Mouse (Mus musculus) stomach, embryonic 15.5 days (tissue): Measurements from ENCODE around the gene Gm5861. TPM values are rescaled to one million over a fixed set of nuclear protein-coding genes. Genes with fewer than 3 reads are reported as not detected.
"Not testable (repeated sequence)": the region's sequence is repeated elsewhere in the genome, so short reads cannot be mapped to it uniquely, and the experiment has no call there.

Experiments
- ATAC-seq: fragments of 200-750 bp; cut with Nextera tagmentation; 2 replicates; pipeline ENCODE4 v1.8.0; 2017; ENCODE audit warnings: low read depth, moderate number of reproducible peaks, moderate TSS enrichment; ENCODE audit not compliant: insufficient read depth, low FRiP score
- H3K27ac ChIP-seq: fragments of 300-500 bp; sonication (generic); 2 replicates; pipeline ENCODE4 v1.5.1; 2015; ENCODE audit warnings: mild to moderate bottlenecking, inconsistent platforms
- H3K27me3 ChIP-seq: fragments of 300-500 bp; sonication (generic); replicated peaks from 2 replicates; pipeline ENCODE4 v1.6.1; 2015; ENCODE audit warnings: inconsistent platforms
- H3K36me3 ChIP-seq: fragments of 300-500 bp; sonication (generic); 2 replicates; pipeline ENCODE4 v1.6.1; 2015; ENCODE audit warnings: inconsistent platforms
- H3K4me1 ChIP-seq: fragments of 300-500 bp; sonication (generic); 2 replicates; pipeline ENCODE4 v1.6.1; 2015; ENCODE audit warnings: inconsistent platforms
- H3K4me2 ChIP-seq: fragments of 300-500 bp; sonication (generic); 2 replicates; pipeline ENCODE4 v1.6.1; 2015; ENCODE audit warnings: mild to moderate bottlenecking, inconsistent platforms
- H3K4me3 ChIP-seq: fragments of 300-500 bp; sonication (generic); replicated peaks from 2 replicates; pipeline ENCODE4 v1.5.1; 2015; ENCODE audit warnings: inconsistent platforms
- H3K9ac ChIP-seq: fragments of 300-500 bp; sonication (generic); 2 replicates; pipeline ENCODE4 v1.6.1; 2015; ENCODE audit warnings: inconsistent platforms
- H3K9me3 ChIP-seq: fragments of 300-500 bp; sonication (generic); 2 replicates; pipeline ENCODE4 v1.6.1; 2016; ENCODE audit warnings: inconsistent platforms
- WGBS: fragments of 180-500 bp; shearing (Covaris S2); methylation state at CpG from one replicate; pipeline ENCODE4 v1.1.7; 2015; 5-methylcytosine and 5-hydroxymethylcytosine counted together
- polyA plus RNA-seq: library from polyadenylated mRNA; unstranded; fragments of >200 nt; fragmentation: Nextera tagmentation; extraction: Ambion mirVana; gene quantifications from 2 replicates; pipeline ENCODE4 v1.2.1, GENCODE M21; 2015

Gene Gm5861
- polyA plus RNA-seq: not detected in 2 replicates

DNA sequence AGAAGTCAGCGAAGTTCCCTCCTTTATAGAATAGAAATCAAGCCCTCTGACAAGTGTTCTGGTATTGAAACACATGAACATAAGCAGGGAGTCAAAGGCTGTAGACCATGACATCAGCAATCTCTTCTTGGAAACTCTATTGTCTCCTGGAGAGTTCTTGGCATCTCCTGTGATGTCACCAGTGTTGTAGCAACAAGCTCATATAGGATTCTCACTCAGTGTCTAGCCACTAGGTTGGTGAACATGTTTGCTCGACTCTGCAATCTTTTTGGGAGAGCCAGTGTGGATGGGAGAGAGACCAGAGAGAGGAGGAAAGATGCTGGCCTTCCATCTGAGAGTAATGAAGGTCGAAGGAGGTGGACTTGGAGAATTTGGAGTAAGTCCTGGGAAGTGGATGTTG is at the start of gene Gm5861:
Gene Gm5861 (plus strand): TSS at position 301 of the 400 bp plus-strand sequence.
- ATAC-seq, H3K4me1 ChIP-seq, H3K27me3 ChIP-seq, H3K9ac ChIP-seq, H3K36me3 ChIP-seq, H3K4me2 ChIP-seq, H3K9me3 ChIP-seq, H3K4me3 ChIP-seq, H3K27ac ChIP-seq: not testable (repeated sequence)
- 56% methylated on average over 3 of the region's 3 CpGs for WGBS

GRCm38 (mm10) chr5:11138031-11138430 is 44.8 kb upstream of the Gm5861 start:
- not testable (repeated sequence) for H3K4me1 ChIP-seq, H3K9ac ChIP-seq, H3K27me3 ChIP-seq, ATAC-seq, H3K9me3 ChIP-seq, H3K27ac ChIP-seq, H3K4me3 ChIP-seq, H3K4me2 ChIP-seq, H3K36me3 ChIP-seq
- 93% methylated on average over 12 of the region's 12 CpGs for WGBS

Other genes starting within 250 kb of the Gm5861 start
- gene Gm8871, start 235.3 kb upstream of the Gm5861 start, polyA plus RNA-seq: not detected in 2 replicates
- gene Gm8857, start 235.3 kb upstream of the Gm5861 start, polyA plus RNA-seq: not detected in 2 replicates
- not detected in 2 replicates for gene Gm8879, start 55.4 kb upstream of the Gm5861 start, polyA plus RNA-seq
- gene Gm8890, start 73.0 kb downstream of the Gm5861 start, polyA plus RNA-seq: not detected in 2 replicates
- not detected in 2 replicates for gene Speer1, start 158.4 kb downstream of the Gm5861 start, polyA plus RNA-seq
- not detected in 2 replicates for gene Gm8897, start 233.3 kb downstream of the Gm5861 start, polyA plus RNA-seq